13 mouse cellular contexts compared by ENCODE assay signal in genomic region chr4:123223309-123223708, GRCm38 (mm10). TPM values are rescaled to one million over a fixed set of nuclear protein-coding genes. Genes with fewer than 3 reads are reported as not detected.
DNase-seq lines count a peak whose midpoint lies in the region; ATAC-seq and TF ChIP-seq lines count a peak whose summit lies in the region.
"Had no signal": no experiment of that assay in that cellular context is flagged by ENCODE, and none has a peak within 500 bp of the region (broad histone marks: within the 10 kb centered on the region; RNA-seq: fewer than 3 reads in every experiment).

No protein-coding gene starts in this region.

- peak; percentile 47 for TF ChIP-seq CTCF in left cerebral cortex, adult 2 months (IDR thresholded peaks at IDR 0.05)
- peak; percentile 74 for TF ChIP-seq CTCF in Patski (IDR thresholded peaks at IDR 0.05)

- ATAC-seq in CD4-positive, CD25-positive, alpha-beta regulatory T cell, adult 4 months = no peak
- no peak for ATAC-seq in Patski

- peaks cover 2% of the 10 kb centered on the region for H3K27me3 ChIP-seq in Patski

- intact Hi-C loops in left cerebral cortex, adult 2 months (cut with DNase I) = no loop called here
- intact Hi-C loops in left cerebral cortex, postnatal 14 days (cut with DNase I) = no loop called here

- POLR2A ChIA-PET in Patski (lab: Charles Lee) = no interaction called here

- H3K27ac ChIP-seq in left cerebral cortex, adult 2 months = no peak overlapping the region
- H3K27ac ChIP-seq: embryonic facial prominence, embryonic 12.5 days had no signal

- in situ Hi-C loops in Patski (cut with MboI; ENCODE audit: low pct_unique_long_range_greater_than_20kb) = loop anchor here (5.0 kb wide), 1 partner anchor 34 kb away; no protein-coding TSS in a partner anchor

- peak; percentile 46 for DNase-seq in CD4-positive, CD25-positive, alpha-beta regulatory T cell, adult 2 months (ENCODE audit: low read depth, low spot score)
- no peak for DNase-seq in left cerebral cortex, adult 2 months (ENCODE audit: extremely low spot score in 1 of 2, low spot score in 2 of 2)
- no peak for DNase-seq in left cerebral cortex, postnatal 14 days (ENCODE audit: low spot score in 2 of 2)
- DNase-seq in Patski (ENCODE audit: low read depth, low spot score) = no peak
- DNase-seq in retina, embryonic 14.5 days (ENCODE audit: low spot score) = peak; percentile 48
- DNase-seq in urinary bladder, postnatal 4 days (ENCODE audit: low spot score in 2 of 2) = no peak
- DNase-seq in lung, postnatal 10 days = no peak
- DNase-seq: adrenal gland, postnatal 36 days; lung, adult 18-20 months had no signal

- H3K4me3 ChIP-seq in left cerebral cortex, adult 2 months = no peak overlapping the region
- H3K4me3 ChIP-seq: embryonic facial prominence, embryonic 12.5 days; myocyte had no signal

- CTCF ChIA-PET in Patski (lab: Charles Lee) = interaction anchor here (0.8 kb wide), 1 partner anchor 32 kb away, joined by 3 read pairs; no protein-coding TSS in a partner anchor

RNA-seq across cellular contexts. Expression of gene Heyl, which starts 10.0 kb away (rescaled TPM):
- not detected for polyA plus RNA-seq in CD4-positive, CD25-positive, alpha-beta regulatory T cell, adult 4 months (2017; shearing (Covaris generic))
- 1 to 10 TPM; 2.7 to 3.9 TPM for total RNA-seq in left cerebral cortex, adult 2 months (2021)
- total RNA-seq in left cerebral cortex, postnatal 14 days (2021) = 1 to 10 TPM; 6.4 to 7.1 TPM
- polyA plus RNA-seq in Patski (2021) = not detected
- total RNA-seq: hematopoietic stem cell, adult 5-6 weeks had no signal

RNA-seq across cellular contexts. Expression of gene Nt5c1a, which starts 22.0 kb away (rescaled TPM):
- not detected for polyA plus RNA-seq in CD4-positive, CD25-positive, alpha-beta regulatory T cell, adult 4 months (2017; shearing (Covaris generic))
- total RNA-seq in left cerebral cortex, adult 2 months (2021) = 10 to 100 TPM in 1 of 2 experiments, 1 to 10 TPM in 1; 9.3 to 11.4 TPM
- 10 to 100 TPM; 10.1 to 11.0 TPM for total RNA-seq in left cerebral cortex, postnatal 14 days (2021)
- not detected for polyA plus RNA-seq in Patski (2021)
- total RNA-seq: hematopoietic stem cell, adult 5-6 weeks had no signal
- polyA plus RNA-seq: embryonic facial prominence, embryonic 12.5 days; myocyte had no signal

RNA-seq across cellular contexts. Expression of gene Pabpc4, which starts 38.8 kb away (rescaled TPM):
- polyA plus RNA-seq in CD4-positive, CD25-positive, alpha-beta regulatory T cell, adult 4 months (2017; shearing (Covaris generic)) = 10 to 100 TPM; 10.3 to 17.7 TPM
- total RNA-seq in left cerebral cortex, adult 2 months (2021) = 10 to 100 TPM; 44.9 to 45.4 TPM
- 10 to 100 TPM; 37.2 to 39.2 TPM for total RNA-seq in left cerebral cortex, postnatal 14 days (2021)
- 59.9 TPM for polyA plus RNA-seq in Patski (2021)

RNA-seq across cellular contexts. Expression of gene Hpcal4, which starts 40.3 kb away (rescaled TPM):
- polyA plus RNA-seq in CD4-positive, CD25-positive, alpha-beta regulatory T cell, adult 4 months (2017; shearing (Covaris generic)) = not detected
- 100 to 1,000 TPM; 530 to 532 TPM for total RNA-seq in left cerebral cortex, adult 2 months (2021)
- total RNA-seq in left cerebral cortex, postnatal 14 days (2021) = 100 to 1,000 TPM; 350 to 371 TPM
- not detected for polyA plus RNA-seq in Patski (2021)
- total RNA-seq: hematopoietic stem cell, adult 5-6 weeks had no signal
- polyA plus RNA-seq: myocyte had no signal

Comparison
In these comparisons a context has a peak if more than half of its experiments do, and no peak if none do; other contexts are left out.
1. DNase-seq: peak in CD4-positive, CD25-positive, alpha-beta regulatory T cell, adult 2 months (single experiment) and retina, embryonic 14.5 days (single experiment); none in left cerebral cortex, adult 2 months (0 of 2), left cerebral cortex, postnatal 14 days (0 of 2), Patski (single experiment), urinary bladder, postnatal 4 days (0 of 2) and lung, postnatal 10 days (single experiment).